Mouse (Mus musculus) stomach, postnatal 0 days (tissue): Measurements from ENCODE around the gene Pip4k2c.

ENCODE experiments used
- CTCF ChIP-seq: IDR thresholded peaks from 2 replicates; pipeline ENCODE4 v1.5.1; 2016; ENCODE audit warnings: antibody characterized with exemption, low read depth, mild to moderate bottlenecking, moderate library complexity
- EP300 ChIP-seq: optimal IDR thresholded peaks from 2 replicates; pipeline ENCODE3; 2016; ENCODE audit warnings: antibody characterized with exemption

DNA sequence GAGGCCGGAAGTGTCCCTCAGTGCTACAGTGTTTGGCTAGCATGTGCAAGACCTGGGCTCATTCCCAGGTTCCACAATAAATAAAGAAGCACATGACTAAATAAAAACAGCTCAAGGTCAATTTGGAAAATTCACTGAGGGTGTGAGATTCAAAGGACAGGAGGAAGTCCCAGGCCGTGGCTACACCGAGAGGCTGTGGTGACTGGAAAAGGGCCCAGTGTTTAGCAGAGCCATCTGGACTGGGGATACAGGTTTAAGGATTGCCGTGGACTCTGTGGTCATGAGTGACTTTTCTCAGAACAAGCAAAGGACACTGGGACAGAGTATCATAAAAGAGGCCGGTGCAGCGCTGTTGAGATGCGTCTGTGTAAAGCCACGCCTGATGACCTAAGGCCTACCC, 1.9 kb upstream of the Pip4k2c start:
- no peak for TF ChIP-seq CTCF
- no peak for TF ChIP-seq EP300
